Mouse (Mus musculus) erythroblast, embryonic 14.5 days (primary cell): ENCODE data around the gene Slf2.

Experiments
- GATA1 ChIP-seq: IDR thresholded peaks from 2 replicates; pipeline ENCODE4 v1.6.1; 2012; ENCODE audit warnings: low read length, inconsistent platforms, mixed read lengths
- TAL1 ChIP-seq: IDR thresholded peaks from 3 replicates; pipeline ENCODE4 v1.6.1; 2012; ENCODE audit warnings: low read length, inconsistent platforms, mixed read lengths

- no peak for TF ChIP-seq GATA1
- no peak for TF ChIP-seq TAL1
Observed at GRCm38 (mm10) chr19:44884331-44884730, 46.6 kb upstream of the Slf2 start.
